Mouse (Mus musculus) monocyte, adult 5-6 weeks (primary cell): Measurements from ENCODE around the gene Des. TPM values are rescaled to one million over a fixed set of nuclear protein-coding genes. Genes with fewer than 3 reads are reported as not detected.

ENCODE experiments used
- ATAC-seq: fragments of 153-309, 156-312 bp; replicated peaks from 2 replicates; pipeline ENCODE4 v1.8.0; 2017; ENCODE audit warnings: mild to moderate bottlenecking; ENCODE audit not compliant: low TSS enrichment, insufficient number of reproducible peaks, severe bottlenecking, poor library complexity, low FRiP score
- total RNA-seq: library from RNA; stranded (forward); fragments of 200-1000, 200-491, 200-594 nt; gene quantifications from 3 replicates; pipeline ENCODE4 v1.2.3, GENCODE M21; 2017

Gene Des
- total RNA-seq, 1 experiment from 2014 or later, result not detected

DNA sequence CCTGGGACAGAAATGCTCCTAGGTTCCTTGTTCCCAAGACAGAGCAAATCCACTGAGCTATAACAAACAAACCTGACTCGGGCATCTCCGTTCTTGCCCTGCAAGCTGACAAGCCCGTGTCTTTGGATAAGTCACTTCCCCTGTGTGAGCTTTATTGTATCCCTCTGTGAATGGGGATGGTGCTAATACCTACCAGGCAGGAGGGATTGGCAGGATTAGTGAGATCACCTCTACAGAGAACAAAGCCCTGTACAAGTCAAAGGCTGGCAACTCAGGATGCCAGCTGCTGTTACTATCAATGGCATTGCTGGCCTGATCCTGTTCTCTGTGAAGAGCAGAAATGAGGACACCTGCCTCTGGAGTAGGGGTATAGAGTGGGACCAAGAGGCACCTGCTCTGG, 45.4 kb downstream of the Des start:
- no peak for ATAC-seq

DNA sequence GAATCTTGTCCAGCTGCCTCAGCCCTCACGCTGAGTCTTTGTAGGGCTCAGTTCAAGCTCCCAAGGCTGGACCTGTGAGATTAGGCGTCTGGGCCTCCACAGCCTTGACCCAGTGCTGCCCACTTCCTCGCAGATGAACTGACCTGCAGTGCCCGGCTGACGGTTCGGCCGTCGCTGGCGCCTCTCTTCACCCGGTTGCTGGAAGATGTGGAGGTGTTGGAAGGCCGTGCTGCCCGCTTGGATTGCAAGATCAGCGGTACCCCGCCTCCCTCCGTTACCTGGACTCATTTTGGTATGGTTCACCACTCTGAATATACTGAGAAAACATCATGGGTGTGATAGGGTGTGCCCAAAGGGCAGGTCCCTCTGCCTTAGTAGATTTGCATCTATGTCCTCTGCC, 46.0 kb downstream of the Des start:
- no peak for ATAC-seq

DNA sequence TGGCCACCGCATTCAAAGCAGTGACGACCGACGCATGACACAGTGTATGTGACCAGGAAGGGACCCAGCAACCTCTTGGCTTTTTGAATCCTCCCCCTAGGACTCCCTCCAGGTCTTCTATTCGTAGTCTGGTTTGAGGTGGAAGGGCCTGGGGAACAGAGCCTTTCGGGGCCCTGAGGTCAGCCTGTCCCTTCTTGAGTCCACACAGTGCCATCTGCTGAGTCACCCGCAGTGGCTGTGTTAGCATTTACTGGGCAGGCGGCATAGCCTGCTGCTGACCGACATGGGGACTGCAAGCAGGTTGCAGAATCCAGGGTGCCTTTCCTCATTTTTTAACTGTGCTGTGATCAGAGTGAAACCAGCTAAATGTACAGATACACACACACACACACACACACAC, 46.9 kb downstream of the Des start:
- ATAC-seq, result no peak

DNA sequence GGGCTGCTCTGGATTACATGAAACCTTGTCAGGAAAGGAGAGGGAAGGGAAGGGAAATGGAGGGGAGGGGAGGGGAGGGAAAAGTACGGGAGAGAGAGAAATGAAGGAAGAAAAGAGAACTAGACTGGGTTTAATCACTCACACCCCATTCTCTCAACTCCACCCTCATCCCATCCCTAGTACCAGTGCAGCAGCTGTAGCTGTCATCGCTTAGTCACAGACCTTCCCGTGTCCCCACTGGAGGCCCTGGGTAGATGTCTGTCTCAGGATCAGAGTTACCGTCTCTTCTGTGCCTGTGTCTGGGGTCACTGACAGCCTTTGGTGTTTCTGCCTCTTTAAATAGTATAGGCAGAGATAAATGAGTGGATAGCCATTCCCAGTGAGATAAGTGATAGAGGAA, 48.1 kb downstream of the Des start:
- no peak for ATAC-seq

DNA sequence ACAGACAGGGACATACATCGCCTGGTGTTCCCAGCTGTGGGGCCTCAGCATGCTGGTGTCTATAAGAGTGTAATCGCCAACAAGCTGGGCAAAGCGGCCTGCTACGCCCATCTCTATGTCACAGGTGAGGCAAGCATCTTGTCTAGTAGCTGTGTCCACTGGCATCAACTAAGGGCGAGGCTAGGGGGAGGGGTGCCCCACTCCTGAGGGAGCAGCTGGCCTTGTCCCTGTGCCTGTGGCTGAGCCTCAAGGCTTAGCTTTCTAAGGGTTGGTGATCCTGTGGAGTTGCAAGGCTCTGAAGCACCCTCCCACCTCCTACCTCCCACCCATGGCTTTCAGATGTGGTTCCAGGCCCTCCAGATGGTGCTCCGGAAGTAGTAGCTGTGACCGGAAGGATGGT, 49.8 kb downstream of the Des start:
- ATAC-seq, result no peak

DNA sequence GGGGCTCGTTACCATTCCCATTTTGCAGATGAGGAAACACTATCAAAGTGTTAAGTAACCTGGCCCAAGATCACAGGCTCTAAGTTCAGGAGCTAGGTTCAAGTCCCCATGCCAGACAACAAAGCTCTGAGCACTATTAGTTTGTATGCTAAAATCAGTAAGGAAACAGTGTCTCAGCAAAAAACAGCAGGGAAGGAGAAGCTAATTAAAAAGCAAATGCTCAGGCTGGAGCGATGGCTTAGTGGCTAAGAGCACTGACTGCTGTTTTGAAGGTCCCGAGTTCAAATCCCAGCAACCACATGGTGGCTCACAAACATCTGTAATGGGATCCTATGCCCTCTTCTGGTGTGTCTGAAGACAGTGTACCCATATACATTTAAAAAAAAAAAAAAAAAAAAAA, 52.1 kb downstream of the Des start:
- no peak for ATAC-seq

DNA sequence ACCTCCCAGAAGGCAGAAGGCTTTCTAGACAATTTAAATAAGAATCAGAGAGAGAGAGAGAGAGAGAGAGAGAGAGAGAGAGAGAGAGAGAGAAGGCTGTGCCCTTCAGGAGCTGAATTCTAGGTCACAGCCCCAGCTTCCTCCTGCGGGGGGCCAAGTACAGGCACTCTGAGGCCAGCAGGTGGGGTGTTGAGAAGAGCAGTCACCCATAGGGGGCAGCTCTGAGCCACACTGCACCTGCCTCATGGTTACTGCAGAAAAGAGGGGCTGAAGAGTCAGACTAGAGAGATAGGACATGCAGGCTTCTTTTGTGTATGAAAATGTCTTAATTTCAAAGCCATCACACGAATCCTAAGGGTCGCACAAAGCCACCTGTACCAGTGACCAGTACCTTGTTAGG, 53.6 kb downstream of the Des start:
- no peak for ATAC-seq

Other genes starting within 250 kb of the Des start
- gene Nhej1, start 235.1 kb upstream of the Des start, total RNA-seq, result 4.9 to 13.4 TPM (median 7.4 TPM) in 3 replicates
- gene Slc23a3, start 226.4 kb upstream of the Des start, total RNA-seq, result not detected in 3 replicates
- 82.6 to 107 TPM (median 99.6 TPM) in 3 replicates for gene Cnppd1, start 217.6 kb upstream of the Des start, total RNA-seq
- 24.7 to 70.3 TPM (median 47.7 TPM) in 3 replicates for gene Retreg2, start 217.6 kb upstream of the Des start, total RNA-seq
- 40.9 to 48.3 TPM (median 44.9 TPM) in 3 replicates for gene Zfand2b, start 191.7 kb upstream of the Des start, total RNA-seq
- gene Abcb6, start 179.9 kb upstream of the Des start, total RNA-seq, result 0.96 to 3.0 TPM (median 1.8 TPM) in 3 replicates
- gene Ankzf1, start 168.2 kb upstream of the Des start, total RNA-seq, result 23.7 to 43.4 TPM (median 31.6 TPM) in 3 replicates
- gene Atg9a, start 168.1 kb upstream of the Des start, total RNA-seq, result 14.6 to 21.0 TPM (median 20.4 TPM) in 3 replicates
- 9.2 to 12.8 TPM (median 9.2 TPM) in 3 replicates for gene Glb1l, start 149.5 kb upstream of the Des start, total RNA-seq
- 35.5 to 62.5 TPM (median 42.0 TPM) in 3 replicates for gene Stk16, start 149.5 kb upstream of the Des start, total RNA-seq
- gene Tuba4a, start 140.5 kb upstream of the Des start, total RNA-seq, result 55.7 to 63.9 TPM (median 58.5 TPM) in 3 replicates
- not detected in 3 replicates for gene A630095N17Rik, start 128.2 kb upstream of the Des start, total RNA-seq
- 22.6 to 64.3 TPM (median 30.7 TPM) in 3 replicates for gene Dnajb2, start 123.9 kb upstream of the Des start, total RNA-seq
- not detected in 3 replicates for gene Ptprn, start 95.8 kb upstream of the Des start, total RNA-seq
- gene Resp18, start 81.9 kb upstream of the Des start, total RNA-seq, result not detected in 3 replicates
- 24.0 to 37.3 TPM (median 32.1 TPM) in 3 replicates for gene Dnpep, start 42.3 kb upstream of the Des start, total RNA-seq
- 0.49 TPM in 1 of 3 replicates, not detected in the others for gene Speg, start 15.0 kb downstream of the Des start, total RNA-seq
- 39.2 to 56.0 TPM (median 55.4 TPM) in 3 replicates for gene Gmppa, start 75.6 kb downstream of the Des start, total RNA-seq
- gene Asic4, start 90.1 kb downstream of the Des start, total RNA-seq, result not detected in 3 replicates
- gene Chpf, start 119.0 kb downstream of the Des start, total RNA-seq, result 3.6 to 11.4 TPM (median 4.3 TPM) in 3 replicates
- 0.21 to 3.7 TPM (median 0.86 TPM) in 3 replicates for gene Tmem198, start 119.2 kb downstream of the Des start, total RNA-seq
- not detected in 3 replicates for gene Obsl1, start 146.1 kb downstream of the Des start, total RNA-seq
- gene Inha, start 146.7 kb downstream of the Des start, total RNA-seq, result not detected in 3 replicates
- 19.2 to 30.0 TPM (median 26.6 TPM) in 3 replicates for gene Stk11ip, start 161.2 kb downstream of the Des start, total RNA-seq
- 0.21 TPM in 1 of 3 replicates, not detected in the others for gene Slc4a3, start 185.9 kb downstream of the Des start, total RNA-seq